Mouse (Mus musculus): ENCODE results near the gene Nol12. TPM values are rescaled to one million over a fixed set of nuclear protein-coding genes. Genes with fewer than 3 reads are reported as not detected.

Gene Nol12
- total RNA-seq, 4 experiments from 2014 or later = 24.0 to 31.2 (median 28.1) TPM

DNA sequence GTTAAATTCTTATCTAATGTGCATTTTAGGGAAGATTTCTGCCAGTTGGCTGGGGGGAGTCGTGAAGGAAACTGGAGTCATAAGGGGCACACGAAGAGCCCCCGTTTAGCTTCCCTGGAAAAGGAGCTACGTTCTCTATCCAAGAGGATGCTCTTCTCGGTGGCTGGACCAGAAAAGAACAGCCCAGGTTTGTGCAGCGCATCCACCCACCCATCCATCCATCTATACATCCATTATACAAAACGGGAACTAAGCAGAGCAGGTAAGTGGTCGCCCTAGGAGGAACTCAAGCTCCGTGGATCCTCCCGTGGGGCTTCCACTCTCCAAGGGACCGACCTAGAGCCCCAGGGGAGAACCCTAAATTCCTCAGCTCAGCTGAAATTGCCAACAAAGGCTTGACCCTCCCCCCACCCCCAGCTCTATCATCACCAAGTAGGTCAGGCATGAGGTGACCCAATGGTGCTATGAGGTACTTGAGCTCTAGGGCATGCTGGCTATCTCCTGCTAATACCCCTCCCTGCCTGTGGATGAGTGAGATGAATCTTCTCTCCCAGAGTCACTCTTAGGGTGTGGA lies 13.5 kb downstream of the Nol12 start:
- DNase-seq (ENCODE audit: low spot score in 2 of 2) = no peak

DNA sequence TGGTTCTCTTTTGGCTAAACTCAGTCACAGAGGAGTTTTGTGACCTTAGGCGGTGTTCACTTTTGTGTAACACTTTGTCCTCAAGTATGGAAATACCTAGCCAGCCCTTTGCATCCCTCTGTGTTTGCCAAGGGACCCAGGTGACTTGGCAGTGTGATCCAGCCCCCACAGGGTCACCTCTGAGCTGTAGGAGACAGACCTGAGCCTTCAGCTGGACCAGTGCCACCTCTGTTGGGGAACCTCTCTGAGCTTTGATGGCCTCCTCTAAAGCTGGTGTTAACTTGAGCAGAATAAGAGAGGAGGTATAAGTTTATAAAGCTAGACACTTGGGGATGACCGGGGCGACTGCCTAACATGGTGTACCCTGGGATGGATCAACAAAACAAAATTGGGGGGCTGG lies 14.2 kb downstream of the Nol12 start:
- DNase-seq (ENCODE audit: low spot score in 2 of 2) = no peak

DNA sequence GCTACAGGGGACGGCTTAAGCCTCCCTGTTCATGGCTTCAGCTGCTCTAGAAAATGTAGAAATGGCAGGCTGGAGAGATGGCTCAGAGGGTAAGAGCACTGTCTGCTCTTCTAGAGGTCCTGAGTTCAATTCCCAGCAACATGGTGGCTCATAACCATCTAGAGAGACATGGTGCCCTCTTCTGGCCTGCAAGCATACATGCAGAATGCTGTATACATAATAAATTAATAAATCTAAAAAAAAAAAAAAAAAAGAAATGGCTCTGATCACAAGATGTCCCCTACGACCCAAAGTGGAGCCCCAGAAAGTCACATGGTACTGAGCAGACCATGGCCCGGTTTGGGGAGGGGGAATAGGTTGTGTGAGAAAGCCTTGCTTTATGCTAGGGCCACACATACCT lies 20.9 kb downstream of the Nol12 start:
- no peak for DNase-seq (ENCODE audit: low spot score in 2 of 2)

DNA sequence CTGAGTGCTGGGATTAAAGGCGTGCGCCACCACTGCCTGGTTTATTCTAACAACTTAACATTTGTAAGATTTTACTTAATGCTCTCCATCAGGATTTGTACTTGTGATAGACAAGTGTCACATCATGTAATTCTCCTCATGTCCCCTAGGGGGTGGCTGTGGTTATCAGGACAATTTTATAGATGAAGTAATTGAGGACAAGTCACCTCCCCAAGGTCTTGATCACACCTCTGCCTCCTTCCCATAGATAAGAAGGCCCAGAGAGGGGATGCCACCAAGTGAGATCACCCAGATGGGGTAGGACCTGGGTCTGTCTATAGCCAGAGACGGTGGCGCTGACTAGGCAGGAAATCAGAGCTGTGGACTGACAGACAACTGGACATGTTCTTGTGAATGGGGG lies 21.6 kb downstream of the Nol12 start:
- no peak for DNase-seq (ENCODE audit: low spot score in 2 of 2)

DNA sequence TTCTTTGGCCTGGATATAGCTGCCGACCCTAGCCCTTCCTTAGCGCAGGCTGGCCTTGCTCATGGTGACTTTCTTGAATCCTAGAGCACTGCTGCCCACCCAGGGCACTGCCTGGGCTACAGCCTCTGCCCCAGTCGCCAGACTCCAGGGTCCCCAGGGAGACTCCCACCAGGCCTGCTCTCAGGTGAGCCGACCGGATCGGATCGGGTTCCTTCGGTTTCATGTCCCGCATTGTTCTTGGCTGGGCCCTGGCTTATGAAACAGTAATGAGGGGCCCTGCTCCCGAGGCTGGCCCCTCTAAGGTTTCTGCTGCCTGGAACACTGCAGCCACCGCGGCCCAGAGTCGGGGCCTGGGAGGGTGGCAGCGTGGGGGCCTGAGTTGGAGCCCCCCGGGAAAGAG lies 22.3 kb downstream of the Nol12 start:
- DNase-seq (ENCODE audit: low spot score in 2 of 2) = no peak

DNA sequence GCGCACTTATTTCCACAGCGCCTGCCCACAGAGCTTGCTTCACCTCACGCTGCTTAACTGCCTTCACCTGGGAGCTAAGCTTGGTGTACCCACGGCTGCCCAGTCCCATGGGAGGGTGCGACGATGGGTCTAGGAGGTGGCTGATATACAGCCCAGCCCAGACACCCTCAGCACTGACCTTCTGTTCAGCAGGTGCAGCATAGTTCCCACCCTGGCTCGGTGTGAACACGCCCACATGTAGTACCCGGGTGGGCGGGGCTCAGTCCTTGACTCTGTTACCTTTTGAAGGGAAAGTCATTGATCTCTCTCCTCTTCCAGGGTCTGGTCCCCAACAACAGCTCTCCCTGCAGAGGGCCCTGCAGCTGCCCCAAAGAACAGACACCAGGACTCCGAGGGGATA lies 24.8 kb downstream of the Nol12 start:
- no peak for DNase-seq (ENCODE audit: low spot score in 2 of 2)

DNA sequence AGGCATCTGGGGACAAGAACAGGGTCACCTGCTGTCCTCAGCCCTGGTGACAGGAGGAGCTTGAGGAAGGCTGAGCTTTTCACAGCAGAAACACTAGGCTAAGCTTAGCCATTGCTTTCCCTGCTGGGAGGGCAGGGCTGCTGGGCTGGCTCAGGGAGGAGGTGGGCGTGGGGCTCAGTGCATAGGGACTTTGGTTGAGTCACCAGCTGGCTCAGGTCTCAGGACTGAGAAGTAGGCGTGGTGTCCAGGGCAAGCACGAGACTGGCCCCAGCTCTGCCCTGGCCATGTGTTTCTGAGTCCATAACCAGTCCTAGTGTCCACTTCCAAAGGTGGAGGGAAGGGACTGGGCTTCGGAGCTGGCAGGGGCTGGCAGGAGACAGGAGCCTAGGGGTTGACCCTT lies 25.4 kb downstream of the Nol12 start:
- peak; percentile 60 to 78 for DNase-seq (ENCODE audit: low spot score in 2 of 2)

DNA sequence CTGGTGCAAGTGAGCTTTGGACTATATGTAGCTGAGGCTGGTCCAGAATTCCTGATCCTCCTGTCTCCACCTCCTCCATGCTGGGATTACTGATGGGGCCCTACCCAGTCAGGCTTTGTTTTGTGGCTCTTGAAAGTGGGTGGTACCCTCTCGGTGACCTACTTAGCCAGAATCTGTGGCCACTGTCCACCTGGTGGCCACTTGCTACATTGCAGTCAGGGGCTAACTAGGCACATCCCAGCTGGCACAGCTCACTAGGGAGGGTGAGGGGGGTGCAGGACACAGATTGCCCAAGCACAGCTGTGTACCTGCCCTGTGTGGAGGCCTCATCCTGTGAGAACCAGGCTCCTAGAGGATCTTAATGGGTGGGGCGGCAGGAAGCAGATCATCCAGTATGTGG lies 28.2 kb downstream of the Nol12 start:
- peak; percentile 55 to 62 for DNase-seq (ENCODE audit: low spot score in 2 of 2)

DNA sequence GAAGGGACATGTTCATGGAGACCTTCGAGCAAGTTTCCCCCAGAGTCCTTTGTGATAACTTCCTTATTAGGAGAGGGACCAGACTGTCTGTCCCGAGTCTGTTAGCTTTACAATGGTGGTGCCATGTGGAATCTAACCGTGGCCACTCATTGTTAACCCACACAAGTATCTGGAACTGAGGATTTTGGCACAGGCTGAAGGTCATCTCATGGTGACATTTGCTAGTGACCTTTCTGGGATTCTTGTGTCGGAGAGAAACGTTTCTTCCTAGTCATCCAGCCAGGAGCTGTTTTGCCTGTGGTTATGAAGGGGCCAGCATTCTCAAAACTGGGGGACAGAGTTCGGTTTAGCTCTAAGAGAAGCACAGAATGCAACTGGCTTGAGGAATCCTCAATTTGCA lies 36.9 kb downstream of the Nol12 start:
- no peak for DNase-seq (ENCODE audit: low spot score in 2 of 2)

DNA sequence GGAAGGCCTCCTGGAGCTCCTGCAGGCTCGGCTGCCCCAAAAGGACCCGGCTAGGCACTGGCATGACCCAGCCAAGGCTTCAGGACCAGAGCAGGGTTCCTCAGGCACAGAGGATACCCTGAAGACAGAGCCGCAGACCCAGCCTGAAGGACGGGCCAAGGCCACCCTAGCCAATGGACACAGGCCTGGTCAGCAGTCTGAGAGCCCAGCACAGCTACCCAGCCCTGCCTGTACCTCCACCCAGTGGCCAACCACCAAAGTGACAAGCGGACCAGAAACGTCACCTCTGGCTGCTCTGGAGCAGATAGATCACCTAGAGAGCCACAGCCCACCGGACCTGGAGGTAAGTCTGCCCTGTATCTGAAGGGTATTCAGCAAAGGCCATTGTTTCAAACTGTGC lies 39.2 kb downstream of the Nol12 start:
- no peak for DNase-seq (ENCODE audit: low spot score in 2 of 2)

DNA sequence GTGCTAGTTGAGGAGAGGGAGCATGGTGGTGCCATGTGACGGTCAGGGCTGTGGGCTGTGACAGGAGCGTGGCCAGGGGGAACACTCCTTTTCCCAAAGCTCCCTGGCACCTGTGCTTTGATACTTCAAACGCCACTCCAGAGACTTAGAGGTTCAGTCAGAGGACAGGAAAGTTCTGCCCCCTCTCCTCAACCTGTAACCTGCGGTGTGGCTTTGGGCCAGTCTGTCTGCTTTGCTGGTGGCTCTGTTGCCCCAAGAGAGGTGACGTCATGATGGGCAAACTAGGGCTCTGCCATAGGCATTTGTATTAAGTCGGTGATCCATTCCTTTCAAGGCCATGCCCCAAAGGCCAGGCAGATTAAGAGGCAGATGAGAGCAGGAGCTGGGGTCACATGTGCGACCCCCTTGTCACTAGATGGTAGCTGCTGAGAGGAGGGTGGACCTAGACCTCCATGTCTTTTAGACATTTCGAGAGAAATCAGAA lies 43.0 kb downstream of the Nol12 start:
- DNase-seq (ENCODE audit: low spot score in 2 of 2) = no peak

DNA sequence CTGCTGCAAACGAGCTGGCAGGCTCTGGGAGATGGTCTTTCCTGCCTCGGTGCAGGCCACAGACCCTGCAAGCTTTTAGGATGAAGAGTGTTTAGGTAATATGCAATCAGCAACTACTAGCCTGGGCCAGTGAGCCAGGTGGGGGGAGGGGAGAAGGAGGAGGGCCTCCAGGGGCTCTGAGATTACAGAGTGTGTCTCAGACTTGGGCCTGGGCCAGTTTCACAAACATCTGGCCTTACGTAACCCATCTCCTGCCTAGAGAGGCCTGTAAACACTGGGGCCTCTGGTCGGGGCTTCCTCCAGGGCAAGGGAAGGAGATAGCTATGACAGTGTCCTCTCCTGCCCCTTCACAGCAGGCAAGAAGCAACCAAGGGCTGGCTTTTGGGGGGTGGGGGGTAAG lies 44.1 kb downstream of the Nol12 start:
- peak; percentile 83 to 84 for DNase-seq (ENCODE audit: low spot score in 2 of 2)

DNA sequence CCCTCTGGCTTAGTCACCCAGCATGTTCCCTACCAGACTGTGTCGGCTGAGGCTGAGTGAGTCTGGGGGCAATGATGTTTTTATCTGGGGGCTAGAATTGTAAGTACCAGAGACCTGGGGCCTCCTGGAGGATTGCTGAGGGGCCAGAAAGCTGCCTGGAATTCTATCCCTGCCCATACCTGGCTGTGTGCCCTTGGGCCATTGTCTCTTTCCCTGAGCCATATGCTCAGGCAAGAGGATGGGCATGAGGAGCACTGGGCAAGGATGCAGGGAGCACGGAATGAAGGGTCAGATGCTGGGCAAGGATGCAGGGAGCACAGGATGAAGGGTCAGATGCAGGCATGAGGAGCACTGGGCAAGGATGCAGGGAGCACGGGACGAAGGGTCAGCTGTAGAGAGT lies 45.4 kb downstream of the Nol12 start:
- DNase-seq (ENCODE audit: low spot score in 2 of 2) = no peak

DNA sequence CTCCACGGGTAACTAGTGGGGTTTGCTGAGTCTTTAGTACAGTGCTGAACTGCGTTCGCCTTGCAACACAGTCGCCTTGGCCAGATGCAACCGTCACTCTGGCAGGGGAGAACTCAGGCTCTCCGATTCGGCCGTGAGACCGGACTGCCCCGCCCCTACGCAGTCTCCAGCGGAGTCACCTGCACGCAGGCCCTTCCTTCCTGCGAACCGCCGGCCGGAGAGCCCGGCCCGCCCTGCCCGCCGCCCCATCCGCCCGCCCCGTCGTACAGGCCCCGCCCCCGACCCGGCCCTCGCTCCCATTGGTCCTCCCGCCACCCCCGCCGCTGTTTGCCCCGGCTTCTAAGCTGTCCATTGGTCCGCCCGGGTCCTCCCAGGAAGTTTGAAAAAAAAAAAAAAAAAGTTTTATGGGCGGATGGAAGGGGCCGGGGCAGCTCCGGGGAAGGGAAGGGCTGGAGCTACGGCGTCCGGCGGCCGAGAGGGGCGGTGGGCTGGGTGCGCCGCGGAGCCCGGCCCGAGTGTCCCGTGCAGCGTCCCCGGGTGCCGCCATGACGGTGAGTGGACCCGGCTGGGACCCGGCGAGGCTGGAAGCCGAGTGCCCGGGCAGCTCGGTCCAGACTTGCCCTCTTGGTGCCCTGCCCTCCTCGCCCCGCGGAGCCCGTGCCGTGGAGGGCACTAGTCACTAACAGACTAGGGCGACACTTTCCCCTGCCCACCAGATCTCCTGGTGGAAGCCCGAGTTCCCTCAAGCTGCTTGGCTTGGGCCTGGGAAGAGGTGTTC lies 48.1 kb downstream of the Nol12 start:
- peak; percentile 74 to 87 for DNase-seq (ENCODE audit: low spot score in 2 of 2)

DNA sequence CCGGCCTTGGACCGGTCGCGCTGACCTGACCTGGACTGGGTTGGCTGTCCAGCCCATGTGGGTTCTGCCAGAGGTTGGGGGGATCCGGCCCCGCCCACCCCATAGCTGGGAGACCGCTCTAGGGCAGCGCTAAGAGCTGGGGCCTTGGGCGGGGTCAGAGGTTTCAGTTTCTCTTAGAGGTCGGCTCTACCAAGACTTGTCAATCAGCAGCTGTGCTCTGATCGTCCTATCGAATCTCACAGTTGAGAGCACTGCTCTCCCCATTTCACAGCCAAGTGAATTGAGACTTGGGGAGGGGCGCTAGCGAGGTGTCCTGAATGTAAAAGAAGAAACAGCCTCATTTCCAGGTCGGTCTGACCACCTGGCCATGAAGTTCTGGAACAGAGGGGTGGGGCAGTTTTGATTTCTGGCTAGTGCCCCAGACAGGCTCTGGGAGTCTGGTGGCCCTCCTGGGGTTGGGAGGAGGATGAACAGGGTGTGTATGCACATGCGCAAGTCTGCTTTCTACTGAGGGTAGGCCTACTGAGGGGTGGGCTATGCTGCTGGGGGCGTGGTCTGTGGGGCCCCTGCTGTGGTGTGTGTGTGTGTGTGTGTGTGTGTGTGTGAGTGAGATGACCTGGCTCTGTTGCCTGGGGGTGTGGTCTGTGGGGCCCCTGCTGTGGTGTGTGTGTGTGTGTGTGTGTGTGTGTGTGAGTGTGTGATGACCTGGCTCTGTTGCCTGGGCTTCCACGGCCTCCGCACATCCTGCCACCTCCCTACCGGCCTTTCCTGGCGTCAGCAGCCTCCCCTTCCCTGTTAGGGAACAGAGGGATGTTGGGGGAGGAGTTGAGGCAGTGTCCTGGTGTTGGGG lies 48.9 kb downstream of the Nol12 start:
- DNase-seq (ENCODE audit: low spot score in 2 of 2) = peak; percentile 49 to 65

DNA sequence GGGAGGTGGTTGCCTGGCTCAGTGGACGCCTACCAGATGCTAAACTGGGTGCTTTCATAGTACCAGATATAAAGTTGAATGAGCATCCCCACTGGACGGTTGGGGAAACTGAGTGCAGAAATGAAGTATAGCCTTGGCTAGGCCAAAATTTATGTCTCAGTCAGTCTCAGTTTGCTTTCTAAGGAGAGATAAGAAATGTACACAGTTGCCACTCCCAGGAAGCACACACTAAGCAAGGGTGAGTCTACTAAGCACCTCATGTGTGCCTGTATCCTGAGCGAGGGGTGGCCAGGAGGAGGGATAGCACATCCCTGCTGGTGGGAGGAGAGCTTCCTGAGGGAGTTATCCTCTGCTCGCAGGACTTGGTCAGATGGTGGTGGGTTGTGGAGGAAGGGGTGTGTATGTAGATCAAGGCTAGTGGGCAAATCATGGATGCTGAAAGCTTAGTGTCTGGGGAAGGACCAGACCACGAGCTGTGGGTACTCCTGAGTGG lies 49.6 kb downstream of the Nol12 start:
- DNase-seq (ENCODE audit: low spot score in 2 of 2) = no peak

DNA sequence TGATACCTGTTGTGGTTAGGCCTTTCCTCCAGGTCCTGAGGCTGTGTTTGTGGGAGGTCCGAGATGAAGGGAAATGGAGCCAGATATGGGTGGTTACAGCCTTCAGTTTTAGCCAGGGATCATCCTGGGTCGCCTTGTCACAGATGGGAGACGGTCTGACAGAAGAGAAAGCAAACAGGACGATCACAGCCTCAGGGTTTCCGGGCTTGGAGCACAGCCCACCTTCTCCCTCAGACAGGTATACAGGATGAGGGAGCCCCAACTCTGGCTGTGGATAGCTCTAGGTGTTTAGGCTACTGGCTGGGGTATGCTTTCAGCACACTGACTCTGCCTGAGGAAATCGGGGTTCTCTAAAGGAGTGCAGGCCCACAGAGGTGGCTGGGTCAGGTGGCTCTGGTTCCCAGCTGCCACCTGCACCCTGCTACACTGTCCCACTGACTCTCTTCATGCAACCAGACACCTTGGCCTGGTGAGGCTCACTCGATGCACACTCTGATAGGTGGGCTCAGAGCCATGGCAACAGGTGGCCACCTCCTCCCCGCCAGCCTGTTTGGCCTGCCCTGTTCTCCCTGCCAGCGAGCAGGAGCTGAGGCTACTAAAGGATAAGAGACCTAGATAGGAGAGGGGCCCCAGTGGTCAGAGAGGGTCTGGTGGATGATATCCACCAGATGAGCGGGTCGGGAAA lies 51.9 kb downstream of the Nol12 start:
- peak; percentile 76 to 87 for DNase-seq (ENCODE audit: low spot score in 2 of 2)

DNA sequence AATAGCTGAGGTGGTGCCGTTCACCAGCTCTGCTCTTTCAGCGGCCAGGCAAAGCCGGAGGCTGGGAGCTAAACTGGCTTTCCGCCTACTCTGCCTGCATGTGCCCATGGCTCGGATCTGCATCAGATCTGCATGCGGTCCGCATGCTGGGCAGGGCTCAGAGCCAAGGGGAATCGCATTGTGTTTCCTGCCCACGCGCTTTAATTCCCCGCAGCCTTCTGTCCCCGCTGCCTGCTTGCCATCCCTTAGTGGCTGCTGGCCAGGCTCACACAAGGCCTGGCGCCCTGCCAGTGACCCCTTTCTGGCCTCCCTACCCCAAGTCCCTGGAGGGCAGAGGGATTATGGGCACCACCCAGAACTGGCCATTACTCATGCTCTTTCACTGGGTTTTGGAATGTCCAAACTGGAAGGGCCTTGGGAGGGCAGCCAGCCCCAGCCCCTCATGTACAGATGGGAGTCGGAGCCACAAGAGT lies 53.8 kb downstream of the Nol12 start:
- DNase-seq (ENCODE audit: low spot score in 2 of 2) = peak; percentile 45 to 58

DNA sequence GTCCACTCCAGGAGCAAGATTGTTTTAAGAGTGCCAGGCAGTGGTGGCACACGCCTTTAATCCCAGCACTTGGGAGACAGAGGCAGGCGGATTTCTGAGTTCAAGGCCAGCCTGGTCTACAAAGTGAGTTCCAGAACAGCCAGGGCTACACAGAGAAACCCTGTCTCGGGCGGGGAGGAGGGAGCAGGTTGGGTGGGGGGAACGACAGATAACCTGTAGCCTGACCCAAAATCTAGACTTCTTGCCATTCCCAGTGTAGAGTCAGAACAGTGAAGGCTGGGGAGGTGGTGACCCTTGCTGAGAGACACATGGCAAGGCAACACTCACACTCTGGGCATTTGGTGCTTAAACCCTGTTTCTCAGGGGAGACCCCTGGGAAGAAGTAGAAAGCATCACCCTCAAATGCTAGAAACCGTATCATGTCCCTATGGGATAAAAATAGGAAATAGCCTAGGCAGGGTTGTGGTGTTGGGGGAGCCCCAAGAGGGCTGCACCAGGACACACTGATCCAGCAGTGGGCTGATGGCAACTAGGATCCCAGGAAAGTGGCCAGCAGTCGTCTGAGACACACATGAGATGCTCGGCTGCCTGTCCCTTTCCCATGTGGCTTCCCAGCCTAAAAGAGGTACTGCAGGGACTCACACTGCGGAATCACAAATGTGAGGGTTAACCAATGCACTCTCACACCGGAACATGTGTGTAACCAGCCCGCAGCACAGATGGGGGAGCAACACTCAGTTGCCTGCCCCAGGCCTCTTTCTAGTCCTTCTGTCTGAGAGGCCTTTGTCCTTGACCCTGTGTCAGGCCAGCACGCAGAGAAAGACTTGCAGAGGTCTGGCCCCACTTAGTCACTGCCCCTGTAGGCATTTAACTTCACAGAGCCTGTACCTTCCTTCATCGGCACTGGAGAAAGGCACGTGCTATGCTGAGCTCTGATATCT lies 54.7 kb downstream of the Nol12 start:
- DNase-seq (ENCODE audit: low spot score in 2 of 2) = peak; percentile 28 to 37

DNA sequence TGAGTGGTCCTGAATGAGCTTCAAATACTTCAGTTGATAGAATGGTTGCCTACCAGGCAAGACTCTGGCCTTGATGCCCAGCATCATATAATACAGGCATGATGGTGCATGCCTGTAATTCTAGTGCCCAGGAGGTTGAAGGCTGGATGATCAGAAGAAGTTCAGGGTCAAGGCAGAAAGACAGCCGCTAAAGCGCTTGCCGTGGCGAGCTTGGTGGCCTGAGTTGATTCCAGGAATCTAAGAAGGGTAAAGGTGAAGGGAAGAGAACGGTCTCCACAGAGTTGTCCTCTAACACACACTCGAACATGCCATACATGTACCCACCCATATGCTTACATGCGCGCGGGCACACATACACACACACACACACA lies 55.3 kb downstream of the Nol12 start:
- DNase-seq (ENCODE audit: low spot score in 2 of 2) = no peak
